ENCODE assay signal across 11 mouse cellular contexts in the genomic region with DNA sequence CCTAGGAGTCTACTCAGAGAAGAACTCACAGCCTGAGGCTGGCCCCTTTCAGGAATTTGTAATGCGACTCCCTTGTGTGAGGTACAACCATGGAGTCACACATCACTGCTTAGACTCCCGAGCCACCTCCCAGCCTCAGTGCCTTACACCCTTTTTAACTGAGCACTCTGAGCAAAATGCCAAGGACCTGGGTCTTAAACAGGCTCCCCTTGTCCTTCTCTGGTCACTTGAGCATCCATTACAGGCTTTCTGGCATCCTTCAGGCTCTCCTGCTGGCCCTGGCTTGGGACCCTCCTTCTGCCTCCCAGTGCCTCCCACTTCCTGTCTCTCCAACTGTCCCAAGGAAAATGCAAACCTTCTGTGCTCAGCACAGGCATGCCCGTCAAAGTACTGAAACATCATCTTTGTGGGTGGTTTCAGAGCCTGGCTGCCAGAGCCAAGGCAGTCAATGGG.
A peak's percentile ranks its signal among the peaks of the same experiment; 100 is the strongest.
DNase-seq lines count a peak whose midpoint lies in the region; ATAC-seq and TF ChIP-seq lines count a peak whose summit lies in the region.
"Had no signal": no experiment of that assay in that cellular context is flagged by ENCODE, and none has a peak within 500 bp of the region (broad histone marks: within the 10 kb centered on the region; RNA-seq: fewer than 3 reads in every experiment).

No protein-coding gene starts in this region.

- peak; percentile 65 for DNase-seq in lung, embryonic 14.5 days
- DNase-seq in lung, adult 18-20 months = no peak
- peak; percentile 26 for DNase-seq in embryo, embryonic 11.5 days (ENCODE audit: low read depth, low spot score)
- DNase-seq in adrenal gland, adult (ENCODE audit: inconsistent age in 2 of 2, low spot score in 1 of 2) = no peak
- DNase-seq: heart, adult 2 months; right cerebral cortex, postnatal 4 days; thymus, postnatal 36 days had no signal

- H3K4me3 ChIP-seq in heart, embryonic 16.5 days (ENCODE audit: low read length) = no peak overlapping the region
- H3K4me3 ChIP-seq in heart, embryonic 11.5 days (ENCODE audit: low read depth, low read length) = no peak overlapping the region
- no peak overlapping the region for H3K4me3 ChIP-seq in lung, embryonic 14.5 days (ENCODE audit: low read depth, low read length)
- no peak overlapping the region for H3K4me3 ChIP-seq in limb, embryonic 15.5 days
- H3K4me3 ChIP-seq: heart, adult 2 months had no signal

- no peak for TF ChIP-seq CTCF in lung, embryonic 14.5 days (IDR thresholded peaks at IDR 0.05; ENCODE audit: low read depth)

- H3K27me3 ChIP-seq in heart, embryonic 16.5 days (ENCODE audit: control insufficient read depth, insufficient read depth, low read length) = no peaks in the 10 kb centered on the region
- H3K27me3 ChIP-seq in heart, embryonic 11.5 days (ENCODE audit: control insufficient read depth, insufficient read depth, low read length) = no peaks in the 10 kb centered on the region
- no peaks in the 10 kb centered on the region for H3K27me3 ChIP-seq in lung, embryonic 14.5 days (ENCODE audit: insufficient read depth, low read length)
- H3K27me3 ChIP-seq in limb, embryonic 15.5 days = no peaks in the 10 kb centered on the region

- H3K4me1 ChIP-seq in heart, embryonic 16.5 days (ENCODE audit: control insufficient read depth, insufficient read depth, low read length) = no peaks in the 10 kb centered on the region
- peaks cover 15% of the 10 kb centered on the region; the same call in 1 of the 2 replicates for H3K4me1 ChIP-seq in heart, embryonic 11.5 days (ENCODE audit: control insufficient read depth, insufficient read depth, low read length)
- peaks cover 14% of the 10 kb centered on the region for H3K4me1 ChIP-seq in lung, embryonic 14.5 days (ENCODE audit: insufficient read depth)
- H3K4me1 ChIP-seq in limb, embryonic 15.5 days = peaks cover 21% of the 10 kb centered on the region

- ATAC-seq in heart, embryonic 16.5 days (replicated peaks; ENCODE audit: extremely low read depth, insufficient read depth, low FRiP score) = 0 out of 2 replicates have a peak, but pooled peaks have one; percentile 28
- no peak for ATAC-seq in heart, embryonic 11.5 days (replicated peaks; ENCODE audit: insufficient number of reproducible peaks, low FRiP score, low TSS enrichment)
- ATAC-seq in lung, embryonic 14.5 days (ENCODE audit: insufficient read depth) = peak; percentile 64; the same call in 1 of the 2 replicates
- ATAC-seq in limb, embryonic 15.5 days (ENCODE audit: insufficient number of reproducible peaks, low FRiP score, low TSS enrichment, low read depth) = peak; percentile 72; the same call in 1 of the 2 replicates
- ATAC-seq in frontal cortex, adult (ENCODE audit: low TSS enrichment) = no peak; the same call in 1 of the 2 replicates

- no peak overlapping the region for H3K4me2 ChIP-seq in heart, embryonic 16.5 days (ENCODE audit: low read depth, low read length)
- no peak overlapping the region for H3K4me2 ChIP-seq in heart, embryonic 11.5 days
- no peak overlapping the region for H3K4me2 ChIP-seq in lung, embryonic 14.5 days
- no peak overlapping the region for H3K4me2 ChIP-seq in limb, embryonic 15.5 days

- peaks cover 3% of the 10 kb centered on the region; the same call in 1 of the 2 replicates for H3K9me3 ChIP-seq in heart, embryonic 16.5 days (replicated peaks; ENCODE audit: control insufficient read depth, low read length)
- H3K9me3 ChIP-seq in heart, embryonic 11.5 days (replicated peaks; ENCODE audit: control insufficient read depth, low read length) = no peaks in the 10 kb centered on the region
- no peaks in the 10 kb centered on the region for H3K9me3 ChIP-seq in lung, embryonic 14.5 days (ENCODE audit: low read depth, low read length)
- H3K9me3 ChIP-seq in limb, embryonic 15.5 days = no peaks in the 10 kb centered on the region

- H3K9ac ChIP-seq in heart, embryonic 16.5 days (ENCODE audit: low read length) = no peak overlapping the region
- no peak overlapping the region for H3K9ac ChIP-seq in heart, embryonic 11.5 days (ENCODE audit: low read depth, low read length)
- no peak overlapping the region for H3K9ac ChIP-seq in lung, embryonic 14.5 days
- no peak overlapping the region for H3K9ac ChIP-seq in limb, embryonic 15.5 days

- no peaks in the 10 kb centered on the region for H3K36me3 ChIP-seq in heart, embryonic 16.5 days (ENCODE audit: control insufficient read depth, insufficient read depth)
- no peaks in the 10 kb centered on the region for H3K36me3 ChIP-seq in heart, embryonic 11.5 days (ENCODE audit: control insufficient read depth, insufficient read depth, low read length)
- H3K36me3 ChIP-seq in lung, embryonic 14.5 days (ENCODE audit: insufficient read depth) = no peaks in the 10 kb centered on the region
- H3K36me3 ChIP-seq in limb, embryonic 15.5 days = no peaks in the 10 kb centered on the region

- no peak overlapping the region for H3K27ac ChIP-seq in heart, embryonic 16.5 days (ENCODE audit: low read length)
- no peak overlapping the region for H3K27ac ChIP-seq in heart, embryonic 11.5 days (ENCODE audit: low read depth, low read length)
- peak overlapping the region; percentile 32; the same call in 1 of the 2 replicates for H3K27ac ChIP-seq in lung, embryonic 14.5 days (ENCODE audit: low read depth)
- H3K27ac ChIP-seq in limb, embryonic 15.5 days = peak overlapping the region; percentile 76
- H3K27ac ChIP-seq: heart, adult 2 months had no signal

- 25% methylated on average over 3 of the region's 3 CpGs for WGBS in heart, embryonic 16.5 days
- WGBS in heart, embryonic 11.5 days (ENCODE audit: insufficient replicate concordance) = 36% methylated on average over 3 of the region's 3 CpGs
- 16% methylated on average over 3 of the region's 3 CpGs for WGBS in lung, embryonic 14.5 days
- WGBS in limb, embryonic 15.5 days = 6% methylated on average over 3 of the region's 3 CpGs

Comparison
In these comparisons a context has a peak if more than half of its experiments do, and no peak if none do; other contexts are left out.
1. ATAC-seq: peak in heart, embryonic 16.5 days (single experiment), lung, embryonic 14.5 days (single experiment) and limb, embryonic 15.5 days (single experiment); none in heart, embryonic 11.5 days (single experiment) and frontal cortex, adult (single experiment).
2. DNase-seq: peak in lung, embryonic 14.5 days (single experiment) and embryo, embryonic 11.5 days (single experiment); none in lung, adult 18-20 months (0 of 2) and adrenal gland, adult (0 of 2).
3. H3K27ac ChIP-seq: peak in lung, embryonic 14.5 days (single experiment) and limb, embryonic 15.5 days (single experiment); none in heart, embryonic 16.5 days (single experiment) and heart, embryonic 11.5 days (single experiment).